Mouse (Mus musculus): ENCODE measurements around the gene Zbtb7a. TPM values are rescaled to one million over a fixed set of nuclear protein-coding genes. Genes with fewer than 3 reads are reported as not detected.
A peak's percentile ranks its signal among the peaks of the same experiment; 100 is the strongest.

Gene Zbtb7a
- polyA plus RNA-seq (2014; fragmentation: Nextera tagmentation; extraction: Ambion mirVana), result 16.1 and 18.1 TPM in 2 replicates

GRCm38 (mm10) chr10:81134966-81135681 lies at the start of gene Zbtb7a:
Gene Zbtb7a (plus strand): TSS chr10:81135220.
- Histone ChIP-seq H3K9ac (ENCODE audit: low read depth, low read length) (peak within 1 kb of the TSS; percentile 97), H3K4me2 (replicated peaks; ENCODE audit: low read depth, low read length) (peak within 1 kb of the TSS; percentile 100), H3K27ac (ENCODE audit: low read depth, low read length) (peak within 1 kb of the TSS; percentile 99; the same call in 1 of the 2 replicates), H3K36me3 (ENCODE audit: control insufficient read depth, insufficient read depth, low read length) (no peaks in the 10 kb centered on the region), H3K4me1 (ENCODE audit: control insufficient read depth, insufficient read depth, low read length) (peaks cover 33% of the 10 kb centered on the region), H3K27me3 (ENCODE audit: control insufficient read depth, insufficient read depth, low read length) (peaks cover 3% of the 10 kb centered on the region; the same call in 1 of the 2 replicates), H3K4me3 (ENCODE audit: low read length) (peak within 1 kb of the TSS; percentile 90), H3K9me3 (ENCODE audit: control insufficient read depth, low read length) (no peaks in the 10 kb centered on the region)
- 1% methylated on average over 41 of the region's 41 CpGs for WGBS
- no peak for ATAC-seq (ENCODE audit: low FRiP score, low TSS enrichment)

- Histone ChIP-seq H3K4me1 (ENCODE audit: control insufficient read depth, insufficient read depth, low read length) (no peaks in the 10 kb centered on the region), H3K4me2 (replicated peaks; ENCODE audit: low read depth, low read length) (no peak overlapping the region), H3K9me3 (ENCODE audit: control insufficient read depth, low read length) (no peaks in the 10 kb centered on the region; the same call in 1 of the 2 replicates), H3K27me3 (ENCODE audit: control insufficient read depth, insufficient read depth, low read length) (no peaks in the 10 kb centered on the region), H3K36me3 (ENCODE audit: control insufficient read depth, insufficient read depth, low read length) (peaks cover 8% of the 10 kb centered on the region), H3K4me3 (ENCODE audit: low read length) (no peak overlapping the region), H3K9ac (ENCODE audit: low read depth, low read length) (no peak overlapping the region), H3K27ac (ENCODE audit: low read depth, low read length) (no peak overlapping the region)
- WGBS, result 55% methylated on average over 2 of the region's 2 CpGs
- no peak for ATAC-seq (ENCODE audit: low FRiP score, low TSS enrichment)
Observed at GRCm38 (mm10) chr10:81087021-81087420, 48.0 kb upstream of the Zbtb7a start.

- 63% methylated on average over 2 of the region's 2 CpGs for WGBS
- no peaks in the 10 kb centered on the region for H3K27me3 ChIP-seq (ENCODE audit: control insufficient read depth, insufficient read depth, low read length)
- no peaks in the 10 kb centered on the region; the same call in 1 of the 2 replicates for H3K9me3 ChIP-seq (ENCODE audit: control insufficient read depth, low read length)
- H3K4me3 ChIP-seq (ENCODE audit: low read length), result no peak overlapping the region
- H3K4me2 ChIP-seq (replicated peaks; ENCODE audit: low read depth, low read length), result no peak overlapping the region
- ATAC-seq (ENCODE audit: low FRiP score, low TSS enrichment), result no peak
- H3K9ac ChIP-seq (ENCODE audit: low read depth, low read length), result no peak overlapping the region
- no peaks in the 10 kb centered on the region for H3K36me3 ChIP-seq (ENCODE audit: control insufficient read depth, insufficient read depth, low read length)
- no peaks in the 10 kb centered on the region for H3K4me1 ChIP-seq (ENCODE audit: control insufficient read depth, insufficient read depth, low read length)
- H3K27ac ChIP-seq (ENCODE audit: low read depth, low read length), result no peak overlapping the region
Observed at GRCm38 (mm10) chr10:81089216-81089615, 45.8 kb upstream of the Zbtb7a start.

DNA sequence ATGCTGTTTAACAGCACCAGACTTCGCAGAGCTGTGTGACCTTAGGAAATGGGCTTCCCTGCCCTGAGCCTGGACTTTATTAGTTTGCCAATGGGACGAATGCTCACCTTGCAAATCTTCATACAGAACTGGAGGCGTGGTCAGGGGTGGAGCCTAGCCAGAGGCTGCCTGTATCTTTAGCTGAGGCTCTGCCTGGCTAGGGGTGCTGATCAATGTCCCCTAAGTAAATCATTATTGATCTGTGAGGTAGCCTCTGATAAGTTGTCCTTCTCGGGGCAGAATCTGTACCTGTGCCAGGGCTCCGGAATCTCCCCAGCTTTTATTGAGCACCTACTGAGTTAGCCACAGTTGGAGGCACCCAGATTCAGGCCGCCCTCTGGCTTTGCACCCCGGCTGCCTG lies 44.4 kb upstream of the Zbtb7a start:
- no peaks in the 10 kb centered on the region for H3K4me1 ChIP-seq (ENCODE audit: control insufficient read depth, insufficient read depth, low read length)
- no peak overlapping the region for H3K4me3 ChIP-seq (ENCODE audit: low read length)
- no peak overlapping the region for H3K4me2 ChIP-seq (replicated peaks; ENCODE audit: low read depth, low read length)
- no peaks in the 10 kb centered on the region for H3K27me3 ChIP-seq (ENCODE audit: control insufficient read depth, insufficient read depth, low read length)
- no peaks in the 10 kb centered on the region for H3K36me3 ChIP-seq (ENCODE audit: control insufficient read depth, insufficient read depth, low read length)
- no peak overlapping the region for H3K9ac ChIP-seq (ENCODE audit: low read depth, low read length)
- H3K9me3 ChIP-seq (ENCODE audit: control insufficient read depth, low read length), result no peaks in the 10 kb centered on the region; the same call in 1 of the 2 replicates
- H3K27ac ChIP-seq (ENCODE audit: low read depth, low read length), result no peak overlapping the region
- 72% methylated on average over 7 of the region's 7 CpGs for WGBS
- ATAC-seq (ENCODE audit: low FRiP score, low TSS enrichment), result no peak

DNA sequence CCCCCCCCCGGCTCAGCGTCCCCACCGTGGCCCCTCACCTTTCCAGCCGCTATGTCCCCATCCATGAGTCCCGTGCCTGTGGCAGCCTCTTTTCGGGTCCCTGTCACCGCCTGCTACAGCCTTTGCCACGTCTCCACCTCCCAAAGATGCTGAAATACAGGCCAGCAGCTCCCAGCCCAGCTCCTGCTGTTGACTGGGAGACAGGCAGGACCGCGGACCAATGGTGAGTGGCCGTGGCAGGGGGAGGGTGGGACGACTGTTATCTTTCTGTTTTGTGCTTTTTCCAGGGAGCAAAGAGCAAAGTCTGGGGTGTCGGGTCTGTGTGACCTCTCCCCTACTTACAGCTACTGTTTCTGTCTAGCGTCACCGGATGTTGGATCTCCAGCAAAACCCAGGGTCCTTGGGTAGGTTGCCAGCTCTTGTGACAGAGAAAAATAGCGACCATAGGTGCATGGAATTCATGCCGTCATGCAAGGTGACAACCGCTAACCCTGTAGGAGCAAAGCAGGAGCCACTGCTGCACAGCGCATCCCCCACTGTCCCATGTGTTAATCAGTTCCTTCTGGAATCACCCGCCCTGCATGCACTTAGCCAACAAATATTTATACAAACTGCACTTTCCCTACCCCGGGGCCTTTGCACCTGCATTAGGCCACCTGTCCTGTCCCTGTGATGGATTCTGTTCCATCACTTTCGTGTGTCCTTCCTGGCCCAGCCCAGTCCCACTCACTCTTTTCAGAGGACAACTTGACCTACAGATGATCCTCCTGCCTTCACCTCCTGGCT lies 42.4 kb upstream of the Zbtb7a start:
- Histone ChIP-seq H3K4me1 (ENCODE audit: control insufficient read depth, insufficient read depth, low read length) (no peaks in the 10 kb centered on the region), H3K36me3 (ENCODE audit: control insufficient read depth, insufficient read depth, low read length) (no peaks in the 10 kb centered on the region), H3K4me3 (ENCODE audit: low read length) (no peak overlapping the region), H3K9ac (ENCODE audit: low read depth, low read length) (no peak overlapping the region), H3K27ac (ENCODE audit: low read depth, low read length) (no peak overlapping the region), H3K4me2 (replicated peaks; ENCODE audit: low read depth, low read length) (no peak overlapping the region), H3K9me3 (ENCODE audit: control insufficient read depth, low read length) (peaks cover 3% of the 10 kb centered on the region; the same call in 1 of the 2 replicates), H3K27me3 (ENCODE audit: control insufficient read depth, insufficient read depth, low read length) (no peaks in the 10 kb centered on the region)
- ATAC-seq (ENCODE audit: low FRiP score, low TSS enrichment), result no peak
- 57% methylated on average over 22 of the region's 22 CpGs for WGBS

DNA sequence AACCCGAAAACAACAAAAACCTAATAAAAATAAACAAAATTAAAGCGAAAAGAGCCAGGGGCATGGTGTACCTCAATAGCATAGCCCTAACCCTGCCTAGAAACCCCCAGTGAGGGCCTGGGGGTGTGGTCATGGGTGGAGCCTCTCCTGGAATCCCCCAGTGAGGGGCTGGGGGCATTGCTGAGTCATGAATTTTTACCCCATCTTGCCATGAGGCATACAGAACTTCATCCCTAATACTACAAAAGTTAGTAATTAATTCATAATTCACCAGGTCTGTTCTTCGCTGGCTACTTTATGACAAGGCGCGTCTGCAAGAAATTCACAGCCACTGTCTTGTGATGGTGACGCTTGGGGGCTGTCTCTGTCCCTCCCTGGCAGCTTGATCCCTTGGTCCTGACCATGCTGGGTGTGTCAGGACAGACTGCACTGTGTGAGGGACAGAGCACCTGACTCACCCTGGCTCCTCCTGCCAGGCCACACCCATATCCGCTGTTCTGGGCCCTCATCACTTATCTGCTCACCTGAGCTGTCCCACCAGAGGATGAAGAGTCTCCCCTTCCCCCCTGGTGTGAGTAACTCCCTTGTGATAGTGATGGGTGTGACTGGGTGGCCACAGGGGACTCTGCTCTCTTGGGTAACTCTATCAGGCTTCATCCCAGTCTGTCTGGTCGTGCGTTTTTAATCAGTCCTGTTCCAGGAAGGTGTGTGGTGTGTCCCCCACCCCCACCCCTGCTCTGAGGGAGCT lies 39.9 kb upstream of the Zbtb7a start:
- no peak overlapping the region for H3K27ac ChIP-seq (ENCODE audit: low read depth, low read length)
- 63% methylated on average over 9 of the region's 9 CpGs for WGBS
- no peak overlapping the region for H3K9ac ChIP-seq (ENCODE audit: low read depth, low read length)
- no peak overlapping the region for H3K4me3 ChIP-seq (ENCODE audit: low read length)
- no peaks in the 10 kb centered on the region for H3K4me1 ChIP-seq (ENCODE audit: control insufficient read depth, insufficient read depth, low read length)
- H3K9me3 ChIP-seq (ENCODE audit: control insufficient read depth, low read length), result peaks cover 3% of the 10 kb centered on the region; the same call in 1 of the 2 replicates
- H3K4me2 ChIP-seq (replicated peaks; ENCODE audit: low read depth, low read length), result no peak overlapping the region
- no peaks in the 10 kb centered on the region for H3K27me3 ChIP-seq (ENCODE audit: control insufficient read depth, insufficient read depth, low read length)
- no peaks in the 10 kb centered on the region for H3K36me3 ChIP-seq (ENCODE audit: control insufficient read depth, insufficient read depth, low read length)
- no peak for ATAC-seq (ENCODE audit: low FRiP score, low TSS enrichment)

DNA sequence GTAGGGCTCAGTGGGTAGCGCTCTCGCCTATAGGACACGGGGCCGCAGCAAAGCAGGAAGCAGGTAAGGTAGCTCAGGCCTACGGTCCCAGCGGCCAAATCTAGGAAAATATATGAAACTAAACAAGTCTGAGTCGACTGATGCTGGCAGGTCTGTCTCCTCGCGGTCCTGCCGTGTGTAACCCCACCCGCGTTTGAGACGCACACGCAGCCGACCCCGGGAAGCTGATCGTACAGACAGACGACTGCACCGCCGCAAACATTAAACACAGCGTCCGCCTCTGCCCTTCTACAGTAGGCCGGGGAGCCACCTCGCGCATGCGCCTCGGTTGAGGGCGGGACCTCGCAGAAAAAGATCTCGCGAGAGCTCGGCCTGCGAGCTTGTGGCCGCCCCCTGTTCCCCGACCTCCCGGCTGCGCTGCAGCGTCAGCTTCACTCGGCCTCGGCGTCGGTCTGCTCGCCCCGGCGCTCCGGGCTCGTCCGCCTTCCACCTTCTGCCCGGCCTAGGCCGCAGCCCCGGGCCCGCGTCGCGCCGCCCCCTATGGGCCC lies 29.4 kb upstream of the Zbtb7a start, which contains the start of gene Map2k2:
TSS of gene Map2k2 (plus strand) at position 351 of the 548 bp plus-strand sequence.
- peak within 1 kb of the TSS; percentile 91 for H3K4me3 ChIP-seq (ENCODE audit: low read length)
- peak within 1 kb of the TSS; percentile 62 for H3K4me2 ChIP-seq (replicated peaks; ENCODE audit: low read depth, low read length)
- peaks cover 25% of the 10 kb centered on the region for H3K36me3 ChIP-seq (ENCODE audit: control insufficient read depth, insufficient read depth, low read length)
- H3K4me1 ChIP-seq (ENCODE audit: control insufficient read depth, insufficient read depth, low read length), result peaks cover 16% of the 10 kb centered on the region
- H3K27ac ChIP-seq (ENCODE audit: low read depth, low read length), result peak within 1 kb of the TSS; percentile 100
- under 1% methylated on average over 56 of the region's 56 CpGs for WGBS
- peak within 1 kb of the TSS; percentile 98 for H3K9ac ChIP-seq (ENCODE audit: low read depth, low read length)
- no peaks in the 10 kb centered on the region for H3K27me3 ChIP-seq (ENCODE audit: control insufficient read depth, insufficient read depth, low read length)
- no peaks in the 10 kb centered on the region for H3K9me3 ChIP-seq (ENCODE audit: control insufficient read depth, low read length)
- ATAC-seq (ENCODE audit: low FRiP score, low TSS enrichment), result peak; percentile 93

DNA sequence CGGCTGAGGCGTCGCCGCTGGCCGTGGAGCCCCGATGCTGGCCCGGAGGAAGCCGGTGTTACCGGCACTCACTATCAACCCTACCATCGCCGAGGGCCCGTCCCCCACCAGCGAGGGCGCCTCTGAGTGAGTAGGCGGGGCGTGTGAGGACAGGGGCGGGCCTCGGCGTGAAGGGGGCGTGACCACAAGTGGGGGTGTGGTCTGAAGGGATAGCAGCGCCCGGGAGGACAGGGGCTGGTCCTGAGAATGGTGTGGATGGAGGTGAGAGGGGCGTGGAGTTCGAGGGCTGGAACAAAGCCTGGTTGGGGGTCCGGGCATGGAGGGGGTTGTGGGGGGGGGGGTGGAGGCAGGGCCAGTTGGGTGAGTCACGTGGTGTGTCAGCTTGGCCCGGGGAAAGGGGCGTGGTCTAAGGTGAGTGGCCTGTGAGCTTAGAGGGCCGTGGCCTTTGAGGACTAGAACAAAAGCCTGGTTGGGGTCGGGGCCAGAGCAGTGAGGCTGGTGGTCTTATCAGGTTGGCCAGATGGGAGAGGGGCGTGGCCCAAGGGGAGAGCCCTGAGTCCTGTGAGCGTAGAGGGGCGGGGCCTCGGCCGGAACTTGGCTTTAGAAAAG lies 28.8 kb upstream of the Zbtb7a start:
- no peaks in the 10 kb centered on the region for H3K27me3 ChIP-seq (ENCODE audit: control insufficient read depth, insufficient read depth, low read length)
- peak; percentile 89 for ATAC-seq (ENCODE audit: low FRiP score, low TSS enrichment)
- H3K4me3 ChIP-seq (ENCODE audit: low read length), result peak overlapping the region; percentile 91
- WGBS, result under 1% methylated on average over 35 of the region's 35 CpGs
- H3K36me3 ChIP-seq (ENCODE audit: control insufficient read depth, insufficient read depth, low read length), result peaks cover 31% of the 10 kb centered on the region
- H3K4me2 ChIP-seq (replicated peaks; ENCODE audit: low read depth, low read length), result peak overlapping the region; percentile 62
- peak overlapping the region; percentile 98 for H3K9ac ChIP-seq (ENCODE audit: low read depth, low read length)
- peaks cover 16% of the 10 kb centered on the region for H3K4me1 ChIP-seq (ENCODE audit: control insufficient read depth, insufficient read depth, low read length)
- H3K9me3 ChIP-seq (ENCODE audit: control insufficient read depth, low read length), result no peaks in the 10 kb centered on the region
- H3K27ac ChIP-seq (ENCODE audit: low read depth, low read length), result peak overlapping the region; percentile 100
